Mouse (Mus musculus) heart, adult 10 weeks (tissue): Measurements from ENCODE around the gene Hsd17b10. TPM values are rescaled to one million over a fixed set of nuclear protein-coding genes. Genes with fewer than 3 reads are reported as not detected.

ENCODE experiments used
- polyA plus RNA-seq: library from polyadenylated mRNA; stranded (reverse); fragments of 350-450 nt; fragmentation: Illumina TruSeq; extraction: RNeasy Lipid Tissue Mini Kit (QIAGEN cat#74804); gene quantifications from one replicate; pipeline ENCODE4 v1.2.3, GENCODE M21; 2014; ENCODE audit warnings: low read depth, low replicate concordance

The Hsd17b10 gene
- polyA plus RNA-seq: 234 TPM

DNA sequence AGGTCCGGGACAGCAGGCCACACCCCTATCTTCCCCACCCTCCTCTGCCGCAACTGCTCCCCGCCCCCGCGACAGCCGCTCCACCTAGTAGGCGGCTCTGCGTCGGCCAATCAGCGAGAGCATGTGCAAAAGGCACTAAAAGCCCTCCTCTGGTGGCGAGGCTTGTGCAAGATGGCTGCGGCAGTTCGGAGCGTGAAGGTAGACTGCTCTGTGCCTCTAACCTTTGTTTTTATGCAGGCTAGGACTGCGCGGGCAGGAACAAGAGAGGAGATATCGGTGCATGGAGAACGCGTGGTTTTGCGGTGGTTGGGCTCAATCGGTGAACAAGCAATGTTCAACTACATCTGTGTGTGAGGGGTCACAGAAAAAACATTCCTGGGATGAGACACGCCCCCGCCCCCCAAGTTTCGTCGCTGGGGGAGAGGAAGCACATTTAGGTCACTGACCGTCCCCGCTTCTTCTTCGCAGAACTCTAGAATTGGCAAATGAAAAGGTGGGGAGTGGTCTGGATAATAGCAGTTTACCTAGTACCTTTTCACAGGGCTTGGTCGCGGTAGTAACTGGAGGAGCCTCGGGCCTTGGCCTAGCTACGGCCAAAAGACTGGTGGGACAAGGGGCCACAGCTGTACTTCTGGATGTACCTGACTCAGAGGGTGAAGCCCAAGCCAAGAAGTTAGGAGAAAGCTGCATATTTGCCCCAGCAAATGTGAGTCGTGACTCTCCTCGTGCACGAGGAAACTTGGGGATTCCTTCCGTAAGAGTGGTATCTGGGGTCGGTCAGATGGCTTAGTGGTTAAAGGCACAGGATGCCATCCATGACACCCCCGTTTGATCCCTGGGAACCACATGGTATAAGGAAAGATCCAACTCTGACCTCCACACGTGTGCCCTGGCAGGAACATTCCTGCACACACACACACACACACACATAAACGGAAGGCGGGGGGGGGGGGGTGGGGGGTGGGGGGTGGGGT is at the start of gene Hsd17b10:
TSS of gene Hsd17b10 (plus strand) at position 109 of the 974 bp plus-strand sequence.

DNA sequence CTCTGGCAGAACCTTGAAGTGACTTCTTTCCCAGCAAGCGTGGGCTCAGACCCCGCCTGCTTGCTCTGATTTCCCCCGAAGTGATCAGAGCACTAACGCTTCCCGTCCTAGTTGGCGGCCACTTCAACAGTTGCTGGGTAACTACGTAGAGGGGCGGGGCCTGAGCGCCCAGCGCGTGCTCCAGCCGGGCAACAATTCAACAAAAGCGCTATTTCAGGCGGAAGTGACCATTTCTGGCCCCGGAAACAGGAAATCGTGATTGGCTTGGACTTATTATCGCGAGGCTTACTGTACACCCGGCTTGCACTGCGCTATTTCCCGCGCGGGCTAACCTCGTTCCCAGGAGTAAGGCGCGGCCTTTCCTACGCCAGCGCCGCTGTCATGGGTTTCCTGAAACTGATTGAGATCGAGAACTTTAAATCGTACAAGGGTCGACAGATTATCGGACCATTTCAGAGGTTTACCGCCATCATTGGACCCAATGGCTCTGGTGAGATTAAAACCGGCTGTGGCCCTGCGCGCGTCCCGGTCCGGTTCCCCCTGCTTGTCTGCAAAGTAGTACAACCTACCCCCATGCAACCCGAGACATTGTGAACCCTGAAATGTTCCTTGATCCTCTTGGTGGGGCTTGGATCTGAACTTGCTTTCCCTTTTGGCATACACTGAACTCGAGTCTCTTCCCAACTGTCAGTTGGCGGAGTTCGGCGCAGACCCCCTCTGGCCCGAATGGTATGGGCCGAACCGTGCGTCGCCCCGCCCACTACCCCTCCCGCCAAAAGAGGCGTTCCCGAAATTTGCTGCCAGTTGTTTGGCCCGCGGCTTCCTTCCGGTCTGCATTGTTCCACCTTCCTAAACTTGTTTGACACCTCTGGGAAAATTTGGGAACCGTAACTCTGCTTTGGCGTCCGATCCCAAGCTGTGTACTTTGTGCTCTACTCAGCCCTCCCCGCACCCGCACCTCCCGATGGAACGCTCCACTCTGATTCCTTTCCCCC is 14.8 kb downstream of the Hsd17b10 start, which contains the start of the genes Ribc1 and Smc1a:
TSS of gene Ribc1 (minus strand) at position 145 of the 995 bp plus-strand sequence.
TSS of gene Smc1a (plus strand) at position 278 of the 995 bp plus-strand sequence.

Other genes with a start within 250 kb of the Hsd17b10 start
- 78.6 TPM for gene Huwe1, start 201.0 kb upstream of the Hsd17b10 start, polyA plus RNA-seq
- 0.71 TPM for gene Ribc1, start 14.4 kb downstream of the Hsd17b10 start, polyA plus RNA-seq
- 38.1 TPM for gene Smc1a, start 14.6 kb downstream of the Hsd17b10 start, polyA plus RNA-seq
- gene Iqsec2, start 142.4 kb downstream of the Hsd17b10 start, polyA plus RNA-seq: 72.8 TPM
- 31.3 TPM for gene Kdm5c, start 231.2 kb downstream of the Hsd17b10 start, polyA plus RNA-seq